Comparison of ENCODE assay signal across 11 mouse cellular contexts in the genomic region with DNA sequence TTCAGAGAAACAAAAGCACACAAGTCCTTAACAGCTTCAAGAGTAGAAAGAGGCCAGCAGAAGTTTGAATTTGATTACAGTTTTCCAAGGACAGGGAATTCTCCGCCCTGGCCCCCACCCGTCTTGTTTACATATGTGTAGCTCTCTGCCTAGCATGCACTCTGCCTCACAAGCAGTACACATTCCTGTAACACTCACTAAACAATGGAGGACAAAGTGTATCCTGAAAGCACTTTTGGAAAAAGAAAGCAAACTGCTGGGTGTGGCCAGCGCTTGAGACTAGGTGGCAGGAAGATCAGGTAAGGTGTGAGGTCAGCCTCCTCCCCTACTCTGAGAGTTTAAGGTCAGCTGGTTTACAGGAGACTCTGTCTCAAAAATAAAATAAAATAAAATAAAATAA. TPM values are rescaled to one million over a fixed set of nuclear protein-coding genes. Genes with fewer than 3 reads are reported as not detected.
DNase-seq lines count a peak whose midpoint lies in the region; ATAC-seq and TF ChIP-seq lines count a peak whose summit lies in the region.
"Had no signal": no experiment of that assay in that cellular context is flagged by ENCODE, and none has a peak within 500 bp of the region (broad histone marks: within the 10 kb centered on the region; RNA-seq: fewer than 3 reads in every experiment).

No protein-coding gene starts in this region.

- no peaks in the 10 kb centered on the region for H3K27me3 ChIP-seq in heart, embryonic 13.5 days (replicated peaks)
- no peaks in the 10 kb centered on the region for H3K27me3 ChIP-seq in spleen, adult 2 months (ENCODE audit: control insufficient read depth, insufficient read depth, low read length)
- H3K27me3 ChIP-seq in intestine, embryonic 14.5 days (replicated peaks; ENCODE audit: control insufficient read depth, insufficient read depth, low read length) = no peaks in the 10 kb centered on the region
- H3K27me3 ChIP-seq in stomach, postnatal 0 days (ENCODE audit: control insufficient read depth, insufficient read depth, low read length) = no peaks in the 10 kb centered on the region

- peaks cover 65% of the 10 kb centered on the region for H3K4me1 ChIP-seq in heart, embryonic 13.5 days
- peaks cover 6% of the 10 kb centered on the region; the same call in 1 of the 2 replicates for H3K4me1 ChIP-seq in spleen, adult 2 months (ENCODE audit: control insufficient read depth, insufficient read depth, insufficient read length)
- H3K4me1 ChIP-seq in intestine, embryonic 14.5 days (replicated peaks; ENCODE audit: control insufficient read depth, insufficient read depth, low read length) = peaks cover 38% of the 10 kb centered on the region
- peaks cover 9% of the 10 kb centered on the region; the same call in 1 of the 2 replicates for H3K4me1 ChIP-seq in stomach, postnatal 0 days (replicated peaks; ENCODE audit: control insufficient read depth, insufficient read depth)

- intact Hi-C loops in heart, postnatal 25 days (cut with DNase I) = no loop called here

- no peak for ATAC-seq in heart, embryonic 13.5 days (ENCODE audit: extremely low read depth, insufficient number of reproducible peaks, low FRiP score, low TSS enrichment)
- peak; percentile 26; the same call in 1 of the 2 replicates for ATAC-seq in intestine, embryonic 14.5 days (replicated peaks; ENCODE audit: low FRiP score, low TSS enrichment, low read depth)
- peak; percentile 75 for ATAC-seq in stomach, postnatal 0 days (ENCODE audit: low FRiP score, low TSS enrichment)

- H3K9me3 ChIP-seq in heart, embryonic 13.5 days = no peaks in the 10 kb centered on the region
- H3K9me3 ChIP-seq in intestine, embryonic 14.5 days (ENCODE audit: control insufficient read depth, low read length) = no peaks in the 10 kb centered on the region
- no peaks in the 10 kb centered on the region for H3K9me3 ChIP-seq in stomach, postnatal 0 days (ENCODE audit: control insufficient read depth, low read length)

- H3K36me3 ChIP-seq in heart, embryonic 13.5 days = 0 out of 2 replicates have a peak, but pooled peaks cover 2% of the 10 kb centered on the region
- no peaks in the 10 kb centered on the region; the same call in 1 of the 2 replicates for H3K36me3 ChIP-seq in spleen, adult 2 months (ENCODE audit: control insufficient read depth, insufficient read depth, low read length)
- H3K36me3 ChIP-seq in intestine, embryonic 14.5 days (ENCODE audit: control insufficient read depth, insufficient read depth, low read length) = no peaks in the 10 kb centered on the region
- no peaks in the 10 kb centered on the region for H3K36me3 ChIP-seq in stomach, postnatal 0 days (ENCODE audit: control insufficient read depth, insufficient read depth, low read length)

- DNase-seq in heart, postnatal 25 days (ENCODE audit: low spot score) = no peak
- DNase-seq in spleen, adult 2 months (ENCODE audit: low read depth in 1 of 2, low spot score in 2 of 2) = no peak
- DNase-seq in spleen, postnatal 14 days (ENCODE audit: low spot score in 2 of 2) = no peak
- no peak for DNase-seq in intestine, embryonic 14.5 days (ENCODE audit: low spot score)
- peak; percentile 52 for DNase-seq in stomach, postnatal 0 days (ENCODE audit: low spot score)
- no peak for DNase-seq in retina, embryonic 14.5 days (ENCODE audit: low spot score)
- DNase-seq in frontal cortex, postnatal 25 days (ENCODE audit: low spot score in 2 of 2) = no peak

- H3K9ac ChIP-seq in heart, embryonic 13.5 days = no peak overlapping the region
- H3K9ac ChIP-seq in intestine, embryonic 14.5 days (ENCODE audit: low read length) = no peak overlapping the region
- H3K9ac ChIP-seq in stomach, postnatal 0 days (ENCODE audit: low read length) = no peak overlapping the region
- H3K9ac ChIP-seq: liver, embryonic 14.5 days had no signal

- TF ChIP-seq CTCF in spleen, adult 2 months (IDR thresholded peaks at IDR 0.05; ENCODE audit: extremely low read depth, insufficient read depth, insufficient read length, insufficient replicate concordance) = no peak
- no peak for TF ChIP-seq CTCF in stomach, postnatal 0 days (IDR thresholded peaks at IDR 0.05; ENCODE audit: low read depth)

- no peak for TF ChIP-seq POLR2A in spleen, adult 2 months (IDR thresholded peaks at IDR 0.05; ENCODE audit: low read depth, low read length)

- WGBS in heart, embryonic 13.5 days = 70% methylated on average over 3 of the region's 3 CpGs
- WGBS in spleen, adult 2 months = 91% methylated on average over 3 of the region's 3 CpGs
- WGBS in intestine, embryonic 14.5 days = 50% methylated on average over 3 of the region's 3 CpGs
- 29% methylated on average over 3 of the region's 3 CpGs for WGBS in stomach, postnatal 0 days

- no peak overlapping the region for H3K4me2 ChIP-seq in heart, embryonic 13.5 days
- 0 out of 2 replicates have a peak overlapping the region, but pooled peaks have one; percentile 5 for H3K4me2 ChIP-seq in intestine, embryonic 14.5 days (ENCODE audit: low read length)
- 0 out of 2 replicates have a peak overlapping the region, but pooled peaks have one; percentile 0 for H3K4me2 ChIP-seq in stomach, postnatal 0 days (replicated peaks; ENCODE audit: low read depth)

- TF ChIP-seq EP300 in stomach, postnatal 0 days (optimal IDR thresholded peaks at IDR 0.05) = no peak

- no peak overlapping the region for H3K4me3 ChIP-seq in heart, embryonic 13.5 days
- H3K4me3 ChIP-seq in spleen, adult 2 months (ENCODE audit: extremely low read depth, insufficient read depth, insufficient read length) = no peak overlapping the region
- H3K4me3 ChIP-seq in intestine, embryonic 14.5 days (ENCODE audit: low read depth, low read length) = no peak overlapping the region
- no peak overlapping the region for H3K4me3 ChIP-seq in stomach, postnatal 0 days (ENCODE audit: low read depth, low read length)

- H3K27ac ChIP-seq in heart, embryonic 13.5 days (replicated peaks) = peak overlapping the region; percentile 63
- H3K27ac ChIP-seq in spleen, adult 2 months (ENCODE audit: insufficient read depth, low read length) = 0 out of 2 replicates have a peak overlapping the region, but pooled peaks have one; percentile 20
- peak overlapping the region; percentile 64 for H3K27ac ChIP-seq in intestine, embryonic 14.5 days (ENCODE audit: low read depth)
- H3K27ac ChIP-seq in stomach, postnatal 0 days (replicated peaks) = peak overlapping the region; percentile 77
- H3K27ac ChIP-seq: liver, embryonic 14.5 days had no signal

RNA-seq across cellular contexts. Expression of a gene that starts 8.4 kb away (rescaled TPM):
- 14.4 and 15.6 TPM in 2 replicates for polyA plus RNA-seq in heart, embryonic 13.5 days (2015; fragmentation: Nextera tagmentation; extraction: Ambion mirVana)
- total RNA-seq in heart, postnatal 25 days (2021) = 10 to 100 TPM; 70.5 to 74.6 TPM
- polyA plus RNA-seq in spleen, adult 2 months (2012; rRNA removed) = 15.4 and 16.0 TPM in 2 replicates
- polyA plus RNA-seq in intestine, embryonic 14.5 days (2014; fragmentation: Nextera tagmentation; extraction: Ambion mirVana) = 11.1 and 11.8 TPM in 2 replicates
- polyA plus RNA-seq in stomach, postnatal 0 days (2015; fragmentation: Nextera tagmentation; extraction: Ambion mirVana) = 19.1 and 20.9 TPM in 2 replicates

RNA-seq across cellular contexts. Expression of a gene that starts 56.6 kb away (rescaled TPM):
- polyA plus RNA-seq in heart, embryonic 13.5 days (2015; fragmentation: Nextera tagmentation; extraction: Ambion mirVana) = not detected in 2 replicates
- total RNA-seq in heart, postnatal 25 days (2021) = not detected
- 0.12 and 0.19 TPM in 2 replicates for polyA plus RNA-seq in spleen, adult 2 months (2012; rRNA removed)
- not detected in 2 replicates for polyA plus RNA-seq in intestine, embryonic 14.5 days (2014; fragmentation: Nextera tagmentation; extraction: Ambion mirVana)
- polyA plus RNA-seq in stomach, postnatal 0 days (2015; fragmentation: Nextera tagmentation; extraction: Ambion mirVana) = 0.13 and 0.19 TPM in 2 replicates
- total RNA-seq: MEL had no signal
- polyA plus RNA-seq: neural tube, embryonic 11.5 days had no signal

Comparison
In these comparisons a context has a peak if more than half of its experiments do, and no peak if none do; other contexts are left out.
1. H3K27ac ChIP-seq: peak in every context shown above with its lines; median percentile 77 in stomach, postnatal 0 days; 64 in intestine, embryonic 14.5 days; 63 in heart, embryonic 13.5 days; 20 in spleen, adult 2 months.